Mouse (Mus musculus) limb, embryonic 11.5 days (tissue): ENCODE results near the gene Elob. TPM values are rescaled to one million over a fixed set of nuclear protein-coding genes. Genes with fewer than 3 reads are reported as not detected.

Experiments
- ATAC-seq: fragments of 200-750 bp; cut with Nextera tagmentation; 2 replicates; pipeline ENCODE4 v1.8.0; 2017; ENCODE audit warnings: low read depth; ENCODE audit not compliant: insufficient number of reproducible peaks, low FRiP score, low TSS enrichment
- DNase-seq: peaks from one replicate; pipeline ENCODE4 v3.0.0-alpha.2; 2015; ENCODE audit warnings: low spot score
- H3K27ac ChIP-seq: fragments of 300-500 bp; sonication (generic); replicated peaks from 2 replicates; pipeline ENCODE4 v1.5.1; 2014; ENCODE audit warnings: low read depth, mild to moderate bottlenecking, low read length
- H3K27me3 ChIP-seq: fragments of 300-500 bp; sonication (generic); 2 replicates; pipeline ENCODE4 v1.6.1; 2014; ENCODE audit warnings: mild to moderate bottlenecking, low read length, mixed read lengths; ENCODE audit not compliant: control insufficient read depth, insufficient read depth
- H3K36me3 ChIP-seq: fragments of 300-500 bp; sonication (generic); 2 replicates; pipeline ENCODE4 v1.6.1; 2014; ENCODE audit warnings: mild to moderate bottlenecking, low read length, moderate library complexity, mixed read lengths; ENCODE audit not compliant: control insufficient read depth, insufficient read depth
- H3K4me1 ChIP-seq: fragments of 300-500 bp; sonication (generic); 2 replicates; pipeline ENCODE4 v1.6.1; 2014; ENCODE audit warnings: low read length, mixed read lengths; ENCODE audit not compliant: control insufficient read depth, insufficient read depth
- H3K4me2 ChIP-seq: fragments of 300-500 bp; sonication (generic); 2 replicates; pipeline ENCODE4 v1.6.1; 2014; ENCODE audit warnings: low read depth, mild to moderate bottlenecking, moderate library complexity; ENCODE audit not compliant: severe bottlenecking
- H3K4me3 ChIP-seq: fragments of 300-500 bp; sonication (generic); 2 replicates; pipeline ENCODE4 v1.5.1; 2014; ENCODE audit warnings: low read depth, low read length
- H3K9ac ChIP-seq: fragments of 300-500 bp; sonication (generic); 2 replicates; pipeline ENCODE4 v1.6.1; 2014; ENCODE audit warnings: mild to moderate bottlenecking, low read length
- H3K9me3 ChIP-seq: fragments of 300-500 bp; sonication (generic); 2 replicates; pipeline ENCODE4 v1.6.1; 2016; ENCODE audit warnings: low read length; ENCODE audit not compliant: control insufficient read depth
- WGBS: fragments of 180-500 bp; shearing (Covaris S2); extraction: QIAGEN DNeasy Blood & Tissue Kit; methylation state at CpG from one replicate; pipeline ENCODE4 v1.1.7; 2014; 5-methylcytosine and 5-hydroxymethylcytosine counted together
- polyA plus RNA-seq: library from polyadenylated mRNA; unstranded; fragments of >200 nt; fragmentation: Nextera tagmentation; extraction: Ambion mirVana; gene quantifications from 2 replicates; pipeline ENCODE4 v1.2.1, GENCODE M21; 2014

Gene Elob
- polyA plus RNA-seq, 1 experiment from 2014 or later, result 1,167 TPM

DNA sequence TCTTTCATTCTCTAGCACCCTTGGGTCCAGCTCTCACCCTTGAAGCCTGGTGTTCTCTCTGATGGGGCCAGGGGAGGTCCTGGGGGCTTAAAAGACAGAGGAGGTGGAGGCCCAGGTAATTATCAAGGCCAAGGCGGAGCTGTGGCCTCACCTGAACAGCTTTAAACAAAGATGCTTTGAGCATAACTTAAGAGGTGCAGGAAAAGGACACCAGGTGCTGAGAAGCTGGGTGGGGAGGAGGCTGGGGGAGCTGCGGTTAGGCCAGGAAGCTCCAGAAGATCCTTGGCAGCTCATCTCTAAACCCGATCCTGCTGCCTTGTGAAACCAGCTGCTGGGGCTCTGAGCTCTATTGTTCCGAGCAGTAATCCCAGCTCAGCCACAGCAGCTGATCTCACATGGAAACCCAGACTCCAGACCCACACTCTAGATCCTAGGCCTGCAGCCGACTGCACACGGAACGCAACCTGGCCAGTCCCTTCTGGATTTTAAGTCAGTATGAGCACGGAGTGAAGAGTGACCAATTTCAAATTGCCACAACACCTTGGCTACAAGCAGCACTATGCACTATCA is 7.2 kb upstream of the Elob start, which contains the start of gene Prss33:
Gene Prss33 (minus strand): TSS at position 51 of the 570 bp plus-strand sequence.
- no peaks in the 10 kb centered on the region for H3K36me3 ChIP-seq
- no peak within 1 kb of the TSS for H3K4me2 ChIP-seq
- H3K27ac ChIP-seq, result no peak within 1 kb of the TSS
- DNase-seq (no peak), ATAC-seq (no peak)
- no peaks in the 10 kb centered on the region for H3K4me1 ChIP-seq
- H3K27me3 ChIP-seq, result peaks cover 2% of the 10 kb centered on the region; the same call in 1 of the 2 replicates
- H3K9me3 ChIP-seq, result no peaks in the 10 kb centered on the region; the same call in 1 of the 2 replicates
- WGBS, result 77% methylated on average over 8 of the region's 8 CpGs
- H3K9ac ChIP-seq, result no peak within 1 kb of the TSS
- no peak within 1 kb of the TSS for H3K4me3 ChIP-seq

DNA sequence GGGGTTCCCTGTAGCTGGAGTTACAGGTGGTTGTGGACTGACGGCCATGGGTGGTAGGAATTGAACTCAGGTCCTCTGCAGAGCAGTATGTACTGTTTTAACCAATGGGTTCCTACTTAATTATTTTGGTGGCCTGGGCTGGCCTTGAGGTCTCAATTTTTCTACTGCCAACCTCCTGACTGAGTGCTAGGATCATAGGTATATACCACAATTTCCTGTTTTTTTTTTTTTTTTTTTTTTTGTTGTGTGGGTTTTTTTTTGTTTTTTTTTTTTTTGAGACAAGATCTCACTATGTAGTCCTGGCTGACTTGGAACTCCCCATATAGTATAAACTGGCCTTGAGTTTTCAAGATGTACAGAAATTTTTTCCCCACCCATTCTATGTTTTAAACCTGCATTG is 2.3 kb upstream of the Elob start:
- Histone ChIP-seq H3K9ac (no peak overlapping the region), H3K4me2 (no peak overlapping the region), H3K9me3 (no peaks in the 10 kb centered on the region), H3K36me3 (peaks cover 2% of the 10 kb centered on the region; the same call in 1 of the 2 replicates), H3K4me3 (no peak overlapping the region), H3K27me3 (peaks cover 2% of the 10 kb centered on the region; the same call in 1 of the 2 replicates), H3K27ac (no peak overlapping the region), H3K4me1 (peaks cover 3% of the 10 kb centered on the region; the same call in 1 of the 2 replicates)
- no peak for DNase-seq
- ATAC-seq, result no peak
- 90% methylated on average over 1 of the region's 1 CpGs for WGBS

DNA sequence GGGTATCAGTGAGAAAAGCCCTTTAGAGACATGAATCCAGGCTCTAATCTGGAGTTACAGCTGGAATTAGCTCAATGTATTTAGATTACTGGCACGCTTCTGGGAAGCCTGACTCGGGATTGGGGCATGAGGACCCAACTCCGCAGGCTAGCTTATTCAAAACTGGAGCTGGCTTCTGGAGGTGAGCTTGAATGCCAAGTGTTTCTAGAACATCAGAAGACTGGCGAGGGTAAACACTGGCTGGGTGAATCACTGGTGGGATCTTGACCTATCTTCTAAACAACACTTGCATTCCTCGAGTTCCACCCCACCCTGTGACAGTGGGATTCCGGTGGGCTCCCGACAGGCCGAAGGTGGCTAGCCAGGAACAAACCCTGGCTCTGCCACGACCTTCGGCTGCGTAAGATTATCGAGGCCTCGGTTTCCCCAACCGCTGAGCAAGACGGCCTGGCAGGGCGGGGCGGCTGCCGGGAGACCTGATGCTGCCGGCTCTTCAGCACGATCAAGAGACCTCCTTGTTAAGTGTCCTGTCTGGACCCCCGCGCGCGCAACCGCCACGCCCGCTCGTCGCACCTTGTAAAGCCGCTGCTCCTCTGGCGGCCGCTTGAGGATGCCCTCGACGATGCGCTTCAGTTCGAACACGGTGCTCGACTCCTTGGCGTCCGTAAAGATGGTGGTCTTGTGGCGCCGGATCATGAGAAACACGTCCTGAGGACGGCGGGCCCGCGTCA is 500 bp downstream of the Elob start:
- H3K27ac ChIP-seq, result peak overlapping the region; percentile 83
- ATAC-seq, result peak; percentile 71; the same call in 1 of the 2 replicates
- DNase-seq, result peak; percentile 79
- WGBS, result under 1% methylated on average over 47 of the region's 47 CpGs
- H3K4me1 ChIP-seq, result peaks cover 5% of the 10 kb centered on the region; the same call in 1 of the 2 replicates
- peak overlapping the region; percentile 84 for H3K4me2 ChIP-seq
- H3K9me3 ChIP-seq, result no peaks in the 10 kb centered on the region
- peak overlapping the region; percentile 82 for H3K9ac ChIP-seq
- peaks cover 12% of the 10 kb centered on the region for H3K36me3 ChIP-seq
- no peaks in the 10 kb centered on the region for H3K27me3 ChIP-seq
- peak overlapping the region; percentile 81 for H3K4me3 ChIP-seq

DNA sequence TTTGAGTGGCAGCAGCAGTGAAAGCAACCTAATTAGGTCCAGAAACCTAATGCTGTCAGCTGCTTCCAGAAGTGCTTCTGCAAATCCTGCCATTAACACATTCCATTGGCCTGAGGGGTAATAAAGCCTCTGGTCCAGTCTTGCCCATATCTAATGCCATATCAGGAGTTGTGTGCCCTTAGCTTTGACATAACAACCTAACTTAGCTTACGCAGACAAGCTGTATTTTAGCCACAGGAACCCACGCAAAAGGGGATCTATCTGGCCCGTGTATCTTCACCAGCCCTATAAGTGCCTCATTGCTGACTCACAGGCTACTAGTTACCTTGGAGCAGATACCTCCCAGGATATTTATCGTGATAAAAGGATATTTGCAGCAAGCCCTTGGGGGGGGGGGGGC is 3.3 kb downstream of the Elob start:
- Histone ChIP-seq H3K9ac (no peak overlapping the region), H3K4me2 (no peak overlapping the region), H3K9me3 (no peaks in the 10 kb centered on the region), H3K36me3 (peaks cover 38% of the 10 kb centered on the region), H3K27ac (no peak overlapping the region), H3K27me3 (no peaks in the 10 kb centered on the region), H3K4me3 (no peak overlapping the region), H3K4me1 (peaks cover 5% of the 10 kb centered on the region; the same call in 1 of the 2 replicates)
- DNase-seq (no peak), ATAC-seq (no peak)
- WGBS, result 80% methylated on average over 4 of the region's 4 CpGs

DNA sequence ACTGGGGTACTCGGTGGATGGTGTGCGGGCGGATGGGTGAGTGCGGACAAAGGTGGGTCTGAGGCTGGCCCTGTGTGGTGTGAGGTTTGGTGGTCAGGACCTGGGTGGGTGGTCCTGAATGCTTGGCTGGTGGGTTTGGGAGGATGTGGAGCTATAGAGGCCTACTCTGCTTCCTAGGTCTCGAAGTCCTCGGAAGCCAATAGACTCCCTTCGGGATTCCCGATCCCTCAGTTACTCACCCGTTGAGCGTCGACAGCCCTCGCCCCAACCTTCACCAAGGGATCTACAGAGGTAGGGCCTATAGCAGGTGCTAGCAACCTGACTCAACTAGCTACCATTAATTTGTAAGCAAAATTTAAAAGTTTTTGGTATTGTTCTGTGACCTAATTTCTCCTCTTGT is 5.3 kb downstream of the Elob start:
- Histone ChIP-seq H3K4me1 (peaks cover 5% of the 10 kb centered on the region; the same call in 1 of the 2 replicates), H3K27ac (no peak overlapping the region), H3K9me3 (peaks cover 3% of the 10 kb centered on the region; the same call in 1 of the 2 replicates), H3K27me3 (no peaks in the 10 kb centered on the region), H3K9ac (no peak overlapping the region), H3K4me2 (no peak overlapping the region), H3K36me3 (peaks cover 57% of the 10 kb centered on the region), H3K4me3 (no peak overlapping the region)
- DNase-seq, result no peak
- WGBS, result 91% methylated on average over 12 of the region's 12 CpGs
- no peak for ATAC-seq

DNA sequence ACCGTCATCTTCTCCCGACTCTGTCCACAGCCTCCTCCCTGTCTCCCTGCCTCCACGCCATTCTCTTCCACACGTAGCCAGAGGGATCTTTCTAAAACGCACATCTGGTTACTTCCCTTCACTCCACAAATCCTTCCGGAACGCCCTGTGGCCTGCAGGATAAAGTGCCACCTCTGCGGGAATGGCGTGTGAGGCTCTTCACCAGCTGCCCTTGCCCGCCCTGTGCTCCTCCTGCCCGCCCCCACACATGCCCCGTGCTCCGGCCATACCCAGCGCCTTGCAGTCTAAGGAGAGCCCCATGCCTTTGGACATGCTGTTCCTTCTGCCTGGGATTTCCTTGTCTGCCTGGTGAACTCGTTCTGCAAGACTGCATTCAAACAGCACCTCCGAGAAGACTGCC is 5.9 kb downstream of the Elob start:
- DNase-seq, result no peak
- Histone ChIP-seq H3K4me1 (peaks cover 5% of the 10 kb centered on the region; the same call in 1 of the 2 replicates), H3K27ac (no peak overlapping the region), H3K9ac (no peak overlapping the region), H3K4me3 (no peak overlapping the region), H3K9me3 (peaks cover 3% of the 10 kb centered on the region; the same call in 1 of the 2 replicates), H3K27me3 (no peaks in the 10 kb centered on the region), H3K36me3 (peaks cover 63% of the 10 kb centered on the region), H3K4me2 (no peak overlapping the region)
- WGBS, result 86% methylated on average over 16 of the region's 16 CpGs
- ATAC-seq, result no peak

DNA sequence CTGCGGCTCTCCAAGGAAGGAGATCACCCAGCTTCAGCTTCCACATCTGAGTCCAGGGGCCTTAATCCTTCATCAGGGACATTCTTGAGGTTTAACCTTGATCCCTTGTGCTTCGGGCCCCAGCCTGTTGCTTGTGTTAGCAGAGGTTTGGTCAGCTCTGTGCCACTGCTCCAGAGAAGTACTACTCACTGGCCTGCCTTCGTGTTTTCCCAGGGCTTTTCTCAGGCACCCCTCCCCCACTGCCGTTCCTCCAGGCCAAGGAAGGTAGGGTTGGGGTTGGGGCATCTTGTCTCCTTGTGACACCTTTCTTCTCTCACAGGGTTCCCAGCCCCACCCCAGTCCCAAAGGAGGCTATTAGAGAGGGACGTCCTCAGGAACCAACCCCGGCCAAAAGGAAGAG is 6.8 kb downstream of the Elob start:
- WGBS, result 86% methylated on average over 6 of the region's 6 CpGs
- peaks cover 3% of the 10 kb centered on the region; the same call in 1 of the 2 replicates for H3K9me3 ChIP-seq
- H3K4me1 ChIP-seq, result 0 out of 2 replicates have a peak, but pooled peaks cover 3% of the 10 kb centered on the region
- DNase-seq (peak; percentile 24), ATAC-seq (no peak)
- H3K4me2 ChIP-seq, result no peak overlapping the region
- H3K27me3 ChIP-seq, result no peaks in the 10 kb centered on the region
- no peak overlapping the region for H3K27ac ChIP-seq
- peaks cover 73% of the 10 kb centered on the region for H3K36me3 ChIP-seq
- H3K4me3 ChIP-seq, result no peak overlapping the region
- H3K9ac ChIP-seq, result no peak overlapping the region

DNA sequence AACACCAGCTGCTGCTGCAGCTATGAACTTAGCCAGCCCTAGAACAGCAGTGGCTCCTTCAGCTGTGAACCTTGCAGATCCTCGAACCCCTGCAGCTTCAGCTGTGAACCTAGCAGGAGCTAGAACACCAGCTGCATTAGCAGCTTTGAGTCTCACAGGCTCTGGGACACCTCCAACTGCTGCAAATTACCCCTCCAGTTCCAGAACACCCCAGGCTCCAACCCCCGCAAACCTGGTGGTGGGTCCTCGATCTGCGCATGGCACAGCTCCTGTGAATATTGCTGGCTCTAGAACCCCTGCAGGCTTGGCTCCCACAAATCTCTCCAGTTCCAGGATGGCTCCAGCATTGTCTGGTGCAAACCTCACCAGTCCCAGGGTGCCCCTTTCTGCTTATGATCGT is 8.2 kb downstream of the Elob start:
- ATAC-seq, result no peak
- 96% methylated on average over 5 of the region's 5 CpGs for WGBS
- Histone ChIP-seq H3K9me3 (peaks cover 3% of the 10 kb centered on the region; the same call in 1 of the 2 replicates), H3K27ac (no peak overlapping the region), H3K4me2 (no peak overlapping the region), H3K4me1 (0 out of 2 replicates have a peak, but pooled peaks cover 3% of the 10 kb centered on the region), H3K9ac (no peak overlapping the region), H3K27me3 (no peaks in the 10 kb centered on the region), H3K36me3 (peaks cover 82% of the 10 kb centered on the region), H3K4me3 (no peak overlapping the region)
- no peak for DNase-seq
